Mouse (Mus musculus) limb, embryonic 15.5 days (tissue): ENCODE measurements around the gene Slc26a10. TPM values are rescaled to one million over a fixed set of nuclear protein-coding genes. Genes with fewer than 3 reads are reported as not detected.
"Not testable (repeated sequence)": the region's sequence is repeated elsewhere in the genome, so short reads cannot be mapped to it uniquely, and the experiment has no call there.

Experiments used
- ATAC-seq: fragments of 200-750 bp; cut with Nextera tagmentation; 2 replicates; pipeline ENCODE4 v1.8.0; 2017; ENCODE audit warnings: low read depth, moderate TSS enrichment; ENCODE audit not compliant: insufficient number of reproducible peaks, low FRiP score, low TSS enrichment
- H3K27ac ChIP-seq: fragments of 300-500 bp; sonication (generic); 2 replicates; pipeline ENCODE4 v1.5.1; 2015; ENCODE audit warnings: moderate library complexity, mild to moderate bottlenecking, inconsistent platforms
- H3K27me3 ChIP-seq: fragments of 300-500 bp; sonication (generic); 2 replicates; pipeline ENCODE4 v1.6.1; 2015; ENCODE audit warnings: inconsistent platforms
- H3K36me3 ChIP-seq: fragments of 300-500 bp; sonication (generic); 2 replicates; pipeline ENCODE4 v1.6.1; 2015; ENCODE audit warnings: inconsistent platforms
- H3K4me1 ChIP-seq: fragments of 300-500 bp; sonication (generic); 2 replicates; pipeline ENCODE4 v1.6.1; 2015; ENCODE audit warnings: inconsistent platforms
- H3K4me2 ChIP-seq: fragments of 300-500 bp; sonication (generic); 2 replicates; pipeline ENCODE4 v1.6.1; 2015; ENCODE audit warnings: mild to moderate bottlenecking, inconsistent platforms
- H3K4me3 ChIP-seq: fragments of 300-500 bp; sonication (generic); 2 replicates; pipeline ENCODE4 v1.5.1; 2015; ENCODE audit warnings: mild to moderate bottlenecking, inconsistent platforms
- H3K9ac ChIP-seq: fragments of 300-500 bp; sonication (generic); 2 replicates; pipeline ENCODE4 v1.6.1; 2015; ENCODE audit warnings: inconsistent platforms
- H3K9me3 ChIP-seq: fragments of 300-500 bp; sonication (generic); 2 replicates; pipeline ENCODE4 v1.6.1; 2016; ENCODE audit warnings: inconsistent platforms
- WGBS: fragments of 180-500 bp; shearing (Covaris S2); methylation state at CpG from one replicate; pipeline ENCODE4 v1.1.7; 2015; 5-methylcytosine and 5-hydroxymethylcytosine counted together
- polyA plus RNA-seq: library from polyadenylated mRNA; unstranded; fragments of >200 nt; fragmentation: Nextera tagmentation; extraction: Ambion mirVana; gene quantifications from 2 replicates; pipeline ENCODE4 v1.2.1, GENCODE M21; 2015

The Slc26a10 gene
- polyA plus RNA-seq, 1 experiment from 2014 or later = 1.7 TPM

DNA sequence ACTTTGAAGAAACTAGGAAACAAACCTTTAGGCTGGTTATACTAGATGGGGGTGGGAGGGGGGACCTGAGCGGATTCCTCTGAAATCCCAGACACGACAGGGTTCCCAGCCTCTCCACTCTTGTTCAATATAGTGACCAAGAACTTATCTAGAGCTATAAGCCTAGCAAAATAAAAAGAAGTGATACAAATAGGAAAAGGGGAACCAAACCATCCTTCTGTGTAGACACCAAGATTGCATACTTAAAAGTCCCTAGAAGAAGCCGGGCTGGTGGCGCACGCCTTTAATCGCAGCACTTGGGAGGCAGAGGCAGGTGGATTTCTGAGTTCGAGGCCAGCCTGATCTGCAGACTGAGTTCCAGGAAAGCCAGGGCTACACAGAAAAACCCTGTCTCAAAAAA lies 27.1 kb downstream of the Slc26a10 start:
- Histone ChIP-seq H3K27me3 (0 out of 2 replicates have a peak, but pooled peaks cover 3% of the 10 kb centered on the region), H3K4me2 (no peak overlapping the region), H3K27ac (no peak overlapping the region), H3K4me1 (no peaks in the 10 kb centered on the region), H3K9ac (no peak overlapping the region), H3K9me3 (no peaks in the 10 kb centered on the region), H3K36me3 (no peaks in the 10 kb centered on the region), H3K4me3 (no peak overlapping the region)
- no peak for ATAC-seq
- WGBS = 95% methylated on average over 7 of the region's 7 CpGs

DNA sequence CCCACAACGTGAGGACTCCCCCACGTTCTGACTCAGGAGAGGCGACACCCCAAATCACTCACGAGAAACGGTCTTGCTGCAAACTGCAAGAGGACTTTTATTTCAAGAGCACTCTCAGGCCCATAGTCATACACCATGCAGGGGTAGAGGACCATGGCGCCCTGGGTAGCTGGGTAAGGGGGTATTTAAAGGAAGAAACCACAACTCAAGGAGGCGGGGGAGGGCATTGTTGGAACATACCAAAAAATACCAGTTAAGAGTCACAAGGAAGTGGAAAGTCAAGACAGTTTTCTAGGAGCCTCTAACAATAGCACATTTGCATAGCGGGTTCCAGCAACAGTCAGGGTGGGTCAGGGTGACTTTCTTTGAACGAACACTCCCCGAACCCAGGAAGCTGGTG lies 27.9 kb downstream of the Slc26a10 start:
- not testable (repeated sequence) for H3K9ac ChIP-seq, H3K9me3 ChIP-seq, H3K27me3 ChIP-seq, H3K4me1 ChIP-seq, ATAC-seq, H3K27ac ChIP-seq, H3K4me2 ChIP-seq, H3K4me3 ChIP-seq, H3K36me3 ChIP-seq
- WGBS = 88% methylated on average over 10 of the region's 10 CpGs

DNA sequence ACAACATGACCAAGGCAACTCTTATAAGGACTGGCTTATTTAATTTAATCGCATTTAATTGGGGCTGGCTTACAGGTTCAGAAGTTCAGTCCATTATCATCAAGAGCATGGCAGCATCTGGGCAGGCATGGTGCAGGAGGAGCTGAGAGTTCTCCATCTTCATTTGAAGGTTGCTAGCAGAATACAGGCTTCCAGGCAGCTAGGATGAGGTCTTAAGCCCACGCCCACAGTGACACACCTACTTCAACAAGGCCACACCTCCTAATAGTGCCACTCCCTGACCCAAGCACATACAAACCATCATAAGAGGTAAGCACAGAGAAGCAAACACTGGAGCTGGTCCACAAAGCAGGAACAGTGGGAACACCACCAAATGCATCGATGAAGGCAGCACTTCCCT lies 29.2 kb downstream of the Slc26a10 start:
- H3K4me1 ChIP-seq, H3K27me3 ChIP-seq, H3K9me3 ChIP-seq, H3K9ac ChIP-seq, H3K27ac ChIP-seq, H3K4me3 ChIP-seq, H3K4me2 ChIP-seq, H3K36me3 ChIP-seq, ATAC-seq: not testable (repeated sequence)
- 90% methylated on average over 3 of the region's 3 CpGs for WGBS

DNA sequence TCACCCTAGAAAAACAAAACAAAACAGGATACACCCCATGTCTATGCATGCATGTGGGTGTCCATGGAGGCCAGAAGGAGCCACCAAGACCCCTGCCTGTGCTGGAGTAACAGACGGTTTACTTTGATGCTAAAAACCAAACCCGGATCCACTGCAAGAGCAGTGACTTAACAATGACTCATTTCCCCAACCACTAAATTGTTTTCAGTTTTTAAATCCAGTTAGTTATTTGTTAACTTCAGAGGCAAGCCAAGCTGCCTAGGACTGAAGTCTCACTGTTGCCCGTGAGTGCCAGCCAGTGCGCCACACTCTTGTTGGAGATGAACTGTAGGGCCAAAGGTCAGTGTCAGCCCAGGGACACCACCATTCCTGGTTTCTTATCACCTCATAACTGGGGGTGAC lies 30.0 kb downstream of the Slc26a10 start:
- 81% methylated on average over 4 of the region's 4 CpGs for WGBS
- Histone ChIP-seq H3K27ac (no peak overlapping the region), H3K4me1 (no peaks in the 10 kb centered on the region), H3K27me3 (0 out of 2 replicates have a peak, but pooled peaks cover 3% of the 10 kb centered on the region), H3K9ac (no peak overlapping the region), H3K4me2 (no peak overlapping the region), H3K4me3 (no peak overlapping the region), H3K36me3 (no peaks in the 10 kb centered on the region), H3K9me3 (no peaks in the 10 kb centered on the region)
- no peak for ATAC-seq

DNA sequence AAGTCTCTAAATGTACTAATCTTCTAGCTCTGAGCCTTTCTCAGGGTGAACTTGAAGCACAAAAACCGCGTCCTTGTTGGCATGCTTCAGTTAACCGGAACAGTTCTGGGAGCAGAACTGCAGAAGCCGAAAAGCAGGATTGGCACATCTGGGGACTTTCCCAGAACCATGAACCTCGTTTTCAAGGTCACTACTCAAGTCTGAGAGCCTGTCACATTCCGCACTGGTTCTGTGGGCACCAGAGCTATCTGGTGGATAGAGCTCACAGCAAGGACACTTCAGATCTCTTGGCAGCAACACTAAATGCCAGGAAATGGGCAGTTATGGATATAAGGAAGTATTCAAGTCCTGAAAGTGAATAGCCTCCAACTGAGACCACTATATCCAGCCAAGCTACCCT lies 33.3 kb downstream of the Slc26a10 start:
- Histone ChIP-seq H3K9ac (no peak overlapping the region), H3K4me2 (no peak overlapping the region), H3K4me1 (no peaks in the 10 kb centered on the region), H3K27ac (no peak overlapping the region), H3K9me3 (no peaks in the 10 kb centered on the region), H3K36me3 (no peaks in the 10 kb centered on the region), H3K27me3 (0 out of 2 replicates have a peak, but pooled peaks cover 3% of the 10 kb centered on the region), H3K4me3 (no peak overlapping the region)
- ATAC-seq = no peak
- WGBS = 82% methylated on average over 6 of the region's 6 CpGs

DNA sequence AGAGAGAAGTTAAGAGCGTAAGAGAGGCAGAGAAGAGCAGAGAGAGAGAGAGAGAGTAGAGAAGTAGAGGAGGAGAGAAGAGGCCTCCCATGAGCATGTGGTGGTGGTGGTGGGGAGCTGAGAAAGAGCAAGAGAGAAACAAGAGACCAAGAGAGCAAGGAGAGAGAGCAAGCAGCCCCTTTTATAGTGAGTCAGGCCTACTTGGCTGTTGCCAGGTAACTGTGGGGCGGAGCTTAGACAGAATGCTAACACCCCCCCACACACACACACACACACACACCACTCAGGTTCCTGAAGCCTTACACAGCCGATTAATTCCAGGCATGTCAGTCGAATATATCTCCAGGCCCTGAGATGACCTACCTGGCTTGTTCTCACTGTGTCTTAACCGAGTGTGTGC lies 35.1 kb downstream of the Slc26a10 start:
- Histone ChIP-seq H3K4me3 (no peak overlapping the region), H3K4me2 (no peak overlapping the region), H3K9ac (no peak overlapping the region), H3K27me3 (0 out of 2 replicates have a peak, but pooled peaks cover 3% of the 10 kb centered on the region), H3K27ac (no peak overlapping the region), H3K36me3 (no peaks in the 10 kb centered on the region), H3K4me1 (no peaks in the 10 kb centered on the region), H3K9me3 (no peaks in the 10 kb centered on the region)
- no peak for ATAC-seq
- WGBS = 76% methylated on average over 5 of the region's 5 CpGs

DNA sequence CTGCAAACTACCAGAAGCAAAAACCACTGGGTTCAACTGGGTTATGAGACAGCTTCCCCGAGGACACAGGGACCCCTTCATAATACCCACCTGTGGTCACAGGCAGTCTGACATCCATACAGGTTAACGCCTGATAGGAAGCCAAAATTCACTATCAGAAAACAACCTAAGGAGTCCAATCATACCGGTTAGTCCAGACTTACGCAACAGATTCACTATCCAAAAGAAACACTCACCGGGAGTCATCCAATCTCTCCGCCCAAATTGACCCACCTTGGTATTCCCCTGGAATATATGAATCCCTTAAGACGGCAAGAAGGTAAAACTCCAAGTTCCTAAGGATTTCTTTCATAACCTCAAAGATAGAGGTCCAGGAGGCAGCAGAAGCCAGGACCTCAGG lies 35.9 kb downstream of the Slc26a10 start:
- H3K4me2 ChIP-seq = no peak overlapping the region
- no peaks in the 10 kb centered on the region for H3K27me3 ChIP-seq
- H3K9ac ChIP-seq = no peak overlapping the region
- H3K9me3 ChIP-seq = no peaks in the 10 kb centered on the region
- 77% methylated on average over 7 of the region's 7 CpGs for WGBS
- H3K27ac ChIP-seq = no peak overlapping the region
- H3K4me1 ChIP-seq = no peaks in the 10 kb centered on the region
- H3K4me3 ChIP-seq = no peak overlapping the region
- ATAC-seq = no peak
- no peaks in the 10 kb centered on the region for H3K36me3 ChIP-seq

DNA sequence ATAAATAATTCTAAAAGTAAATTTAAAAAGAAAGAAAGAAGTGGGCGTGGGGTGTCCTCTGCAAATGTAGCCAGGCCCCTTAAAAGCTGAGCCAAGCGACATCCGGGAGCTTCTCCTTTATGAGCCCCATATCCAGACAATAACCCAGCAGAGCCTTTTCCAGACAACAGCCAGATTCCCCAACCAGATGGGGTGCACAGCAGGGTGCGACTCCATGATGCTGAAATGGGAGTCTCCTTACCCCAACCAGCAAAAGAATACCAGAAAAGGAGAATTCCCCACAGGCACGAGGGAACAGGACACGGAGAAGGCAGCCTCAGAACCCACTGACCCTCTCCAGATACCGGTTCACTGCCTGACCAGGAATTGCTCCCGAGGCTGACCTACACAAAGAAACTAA lies 37.2 kb downstream of the Slc26a10 start:
- no peak overlapping the region for H3K9ac ChIP-seq
- H3K4me3 ChIP-seq = no peak overlapping the region
- no peak overlapping the region for H3K4me2 ChIP-seq
- H3K27ac ChIP-seq = no peak overlapping the region
- no peaks in the 10 kb centered on the region for H3K36me3 ChIP-seq
- H3K4me1 ChIP-seq = no peaks in the 10 kb centered on the region
- 75% methylated on average over 8 of the region's 8 CpGs for WGBS
- no peaks in the 10 kb centered on the region for H3K27me3 ChIP-seq
- no peaks in the 10 kb centered on the region for H3K9me3 ChIP-seq
- no peak for ATAC-seq

DNA sequence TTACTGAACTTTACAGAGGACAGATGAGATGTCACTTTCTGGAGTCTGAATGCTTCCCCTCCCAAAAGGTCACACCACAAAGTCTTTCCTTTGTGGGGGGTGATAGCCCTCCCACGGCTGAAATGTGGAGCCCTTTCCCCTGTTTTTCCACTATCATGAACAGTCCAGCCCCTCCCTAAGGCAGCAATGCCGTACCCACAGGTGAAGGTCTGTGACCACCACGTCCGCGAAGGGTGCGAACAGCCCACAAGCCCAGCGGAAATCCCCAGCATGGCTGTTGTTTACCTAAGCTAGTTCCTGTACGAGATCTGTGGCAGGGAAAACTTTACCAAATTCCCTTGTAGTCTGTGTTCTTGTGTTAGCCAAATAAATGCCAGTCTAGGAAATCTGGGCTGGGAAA lies 38.9 kb downstream of the Slc26a10 start:
- no peak overlapping the region for H3K9ac ChIP-seq
- no peak overlapping the region for H3K27ac ChIP-seq
- H3K4me1 ChIP-seq = no peaks in the 10 kb centered on the region
- H3K36me3 ChIP-seq = no peaks in the 10 kb centered on the region
- WGBS = 79% methylated on average over 8 of the region's 8 CpGs
- H3K9me3 ChIP-seq = no peaks in the 10 kb centered on the region
- no peak overlapping the region for H3K4me2 ChIP-seq
- no peaks in the 10 kb centered on the region for H3K27me3 ChIP-seq
- no peak overlapping the region for H3K4me3 ChIP-seq
- ATAC-seq = no peak

DNA sequence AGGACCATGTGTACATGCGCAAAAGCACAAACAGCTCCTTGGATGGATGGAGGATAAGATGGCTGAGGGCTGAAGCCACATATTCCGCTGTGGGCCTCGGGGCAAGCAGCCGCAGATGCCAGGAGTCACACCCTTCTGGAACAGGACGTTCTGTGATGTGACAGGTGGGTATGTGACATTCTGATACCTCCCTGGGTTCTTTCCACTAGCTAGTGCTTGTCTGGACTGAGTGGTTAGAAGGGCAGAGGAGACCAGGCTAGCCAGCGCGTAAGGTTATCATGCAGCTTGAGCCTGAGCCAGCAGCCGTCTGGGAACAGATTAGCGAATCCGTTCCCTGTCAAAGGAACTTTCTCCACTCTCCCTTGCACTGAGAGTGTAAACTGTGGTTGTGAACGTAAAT lies 39.5 kb downstream of the Slc26a10 start:
- Histone ChIP-seq H3K9ac (no peak overlapping the region), H3K27me3 (no peaks in the 10 kb centered on the region), H3K9me3 (no peaks in the 10 kb centered on the region), H3K27ac (no peak overlapping the region), H3K36me3 (no peaks in the 10 kb centered on the region), H3K4me1 (no peaks in the 10 kb centered on the region), H3K4me2 (no peak overlapping the region), H3K4me3 (no peak overlapping the region)
- 80% methylated on average over 11 of the region's 11 CpGs for WGBS
- ATAC-seq = no peak

DNA sequence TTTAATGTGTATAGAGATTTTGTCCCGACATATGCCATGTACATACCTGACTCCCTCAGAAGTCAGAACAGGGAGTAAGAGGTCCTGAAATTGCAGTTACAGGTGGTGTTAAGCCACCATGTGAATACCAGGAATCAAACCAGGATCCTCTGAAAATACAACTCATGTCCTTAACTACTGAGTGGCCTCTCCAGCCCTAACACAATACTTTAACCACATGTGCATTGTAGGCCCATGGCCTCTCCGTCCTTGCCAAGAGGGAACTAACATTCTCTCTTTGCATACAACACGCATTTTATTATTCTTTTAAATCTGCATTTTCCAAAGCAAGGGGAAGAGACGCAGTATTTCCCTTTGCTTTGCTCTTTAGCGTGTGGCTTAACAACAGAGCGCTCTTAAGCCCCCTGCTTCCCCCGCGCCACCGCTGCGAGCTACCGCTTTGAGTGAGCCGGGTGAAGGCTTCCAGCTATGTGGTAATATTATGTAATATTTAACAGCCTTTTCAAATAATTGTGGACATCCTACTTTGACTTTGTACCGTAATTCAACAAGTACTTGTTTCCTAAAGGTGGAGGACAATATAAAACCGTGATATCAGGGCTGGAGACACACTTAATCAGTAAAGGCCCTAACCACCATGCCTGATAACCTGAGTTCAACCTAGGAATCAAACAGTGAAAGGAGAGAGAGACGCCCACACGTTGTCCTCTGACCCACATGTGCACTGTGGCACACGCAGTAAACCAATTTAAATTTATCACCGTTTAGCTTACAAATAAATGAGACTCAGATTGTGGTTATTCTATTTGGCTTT lies 41.9 kb downstream of the Slc26a10 start:
- no peaks in the 10 kb centered on the region for H3K36me3 ChIP-seq
- no peaks in the 10 kb centered on the region for H3K4me1 ChIP-seq
- ATAC-seq = no peak
- no peaks in the 10 kb centered on the region for H3K9me3 ChIP-seq
- H3K27me3 ChIP-seq = no peaks in the 10 kb centered on the region
- no peak overlapping the region for H3K27ac ChIP-seq
- H3K4me2 ChIP-seq = no peak overlapping the region
- H3K4me3 ChIP-seq = no peak overlapping the region
- WGBS = 79% methylated on average over 18 of the region's 18 CpGs
- no peak overlapping the region for H3K9ac ChIP-seq

DNA sequence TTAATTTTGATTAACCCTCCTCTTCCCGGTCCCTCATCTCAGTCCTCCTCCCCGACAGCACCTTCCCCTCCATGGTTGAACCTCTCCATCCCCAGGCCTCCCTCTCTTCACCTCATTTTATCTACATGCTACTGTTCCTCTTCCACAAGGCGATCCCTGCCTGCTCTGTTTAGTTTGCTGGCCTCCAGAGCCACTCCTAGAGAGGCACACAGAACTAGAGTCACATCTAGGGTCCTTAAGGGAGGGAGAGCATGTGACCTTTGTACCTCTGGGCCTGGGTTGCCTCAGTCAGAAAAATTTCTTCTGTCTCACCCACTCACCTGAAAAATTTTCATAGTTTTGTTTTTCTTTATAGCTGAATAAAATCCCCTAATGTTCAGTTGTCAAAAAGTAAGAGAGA lies 42.5 kb downstream of the Slc26a10 start:
- 91% methylated on average over 3 of the region's 3 CpGs for WGBS
- H3K9me3 ChIP-seq = no peaks in the 10 kb centered on the region
- no peak overlapping the region for H3K4me2 ChIP-seq
- H3K4me1 ChIP-seq = no peaks in the 10 kb centered on the region
- H3K27ac ChIP-seq = no peak overlapping the region
- no peaks in the 10 kb centered on the region for H3K36me3 ChIP-seq
- no peak for ATAC-seq
- no peaks in the 10 kb centered on the region for H3K27me3 ChIP-seq
- no peak overlapping the region for H3K4me3 ChIP-seq
- no peak overlapping the region for H3K9ac ChIP-seq

DNA sequence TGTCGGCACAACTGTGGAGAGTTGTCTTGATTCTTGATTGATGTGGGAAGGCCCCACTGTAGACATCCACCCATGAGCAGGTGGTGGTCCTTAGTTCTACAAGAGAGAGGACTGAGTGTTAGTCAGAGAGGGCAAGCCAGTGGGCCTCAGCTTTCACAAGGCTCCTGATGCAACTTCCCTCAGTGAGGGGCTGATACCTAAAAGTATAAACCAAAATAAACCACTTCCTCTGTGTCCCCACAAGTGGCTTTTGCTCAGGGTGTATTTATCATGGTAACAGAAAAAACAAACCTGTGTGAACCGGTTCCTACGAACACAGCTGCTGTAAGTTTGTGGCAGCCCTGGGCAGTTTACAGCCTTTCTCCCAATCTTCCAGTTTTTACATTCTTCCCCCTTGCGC lies 43.9 kb downstream of the Slc26a10 start:
- Histone ChIP-seq H3K36me3 (no peaks in the 10 kb centered on the region), H3K9me3 (no peaks in the 10 kb centered on the region), H3K27ac (no peak overlapping the region), H3K9ac (no peak overlapping the region), H3K27me3 (no peaks in the 10 kb centered on the region), H3K4me3 (no peak overlapping the region), H3K4me1 (no peaks in the 10 kb centered on the region), H3K4me2 (no peak overlapping the region)
- ATAC-seq = no peak
- 59% methylated on average over 4 of the region's 4 CpGs for WGBS
